Mouse (Mus musculus): ENCODE data around the gene Rnf149. TPM values are rescaled to one million over a fixed set of nuclear protein-coding genes. Genes with fewer than 3 reads are reported as not detected.
"Not testable (repeated sequence)": the region's sequence is repeated elsewhere in the genome, so short reads cannot be mapped to it uniquely, and the experiment has no call there.

The Rnf149 gene
- polyA plus RNA-seq, 1 experiment from 2014 or later: 30.3 TPM

DNA sequence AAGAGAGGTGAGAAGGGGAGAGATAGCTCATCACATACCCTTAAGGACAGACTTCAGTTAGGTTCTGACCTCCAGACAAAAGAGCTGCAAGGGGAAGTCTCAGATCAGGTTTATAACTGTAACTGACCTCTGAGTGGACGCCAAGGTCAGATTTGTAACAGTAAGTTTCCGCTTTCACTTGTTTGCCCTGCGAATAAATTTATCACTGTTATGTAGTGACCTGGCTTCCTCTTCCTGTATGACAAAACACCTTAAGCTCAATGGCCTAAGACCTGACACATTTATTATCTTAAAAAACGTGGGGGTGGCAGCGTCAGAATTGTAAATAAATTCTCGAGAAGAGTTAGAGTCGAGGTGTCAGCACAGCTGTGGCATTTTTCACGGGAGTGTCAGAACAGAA, 31.3 kb upstream of the Rnf149 start:
- Histone ChIP-seq H3K4me1 (ENCODE audit: control insufficient read depth, insufficient read depth, low read length) (no peaks in the 10 kb centered on the region), H3K36me3 (ENCODE audit: control insufficient read depth, insufficient read depth, low read length) (no peaks in the 10 kb centered on the region), H3K4me2 (ENCODE audit: low read depth, low read length) (no peak overlapping the region), H3K4me3 (ENCODE audit: low read depth, low read length) (no peak overlapping the region), H3K27me3 (ENCODE audit: control insufficient read depth, insufficient read depth, low read length) (no peaks in the 10 kb centered on the region), H3K27ac (ENCODE audit: low read depth, low read length) (no peak overlapping the region), H3K9ac (replicated peaks; ENCODE audit: low read depth, low read length) (no peak overlapping the region), H3K9me3 (ENCODE audit: control insufficient read depth, low read length) (no peaks in the 10 kb centered on the region)
- 66% methylated on average over 8 of the region's 8 CpGs for WGBS
- ATAC-seq (ENCODE audit: low read depth): no peak

DNA sequence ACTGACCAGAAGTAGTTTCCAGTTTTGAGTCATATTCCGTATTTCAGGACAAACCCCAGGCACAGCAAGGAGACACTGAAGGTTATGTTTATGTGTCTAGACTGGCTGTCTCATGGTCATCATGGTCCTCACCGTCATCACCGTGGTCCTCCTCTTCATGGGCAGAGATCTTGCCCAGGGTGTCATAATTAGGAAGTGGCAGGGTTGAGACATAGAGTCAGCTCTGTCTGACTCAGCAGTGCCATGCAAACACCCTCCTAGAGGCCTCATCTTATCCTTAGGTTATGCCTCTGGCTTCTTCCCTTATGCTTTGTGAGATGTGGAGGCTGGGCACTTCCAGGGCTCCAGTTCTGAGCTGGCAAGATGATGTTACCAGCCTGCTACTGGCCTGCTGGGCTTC, 25.3 kb upstream of the Rnf149 start:
- H3K27me3 ChIP-seq (ENCODE audit: control insufficient read depth, insufficient read depth, low read length): no peaks in the 10 kb centered on the region
- no peaks in the 10 kb centered on the region for H3K4me1 ChIP-seq (ENCODE audit: control insufficient read depth, insufficient read depth, low read length)
- H3K36me3 ChIP-seq (ENCODE audit: control insufficient read depth, insufficient read depth, low read length): no peaks in the 10 kb centered on the region
- 95% methylated on average over 3 of the region's 3 CpGs for WGBS
- H3K27ac ChIP-seq (ENCODE audit: low read depth, low read length): no peak overlapping the region
- no peaks in the 10 kb centered on the region for H3K9me3 ChIP-seq (ENCODE audit: control insufficient read depth, low read length)
- no peak for ATAC-seq (ENCODE audit: low read depth)
- no peak overlapping the region for H3K4me3 ChIP-seq (ENCODE audit: low read depth, low read length)
- H3K9ac ChIP-seq (replicated peaks; ENCODE audit: low read depth, low read length): no peak overlapping the region
- no peak overlapping the region for H3K4me2 ChIP-seq (ENCODE audit: low read depth, low read length)

DNA sequence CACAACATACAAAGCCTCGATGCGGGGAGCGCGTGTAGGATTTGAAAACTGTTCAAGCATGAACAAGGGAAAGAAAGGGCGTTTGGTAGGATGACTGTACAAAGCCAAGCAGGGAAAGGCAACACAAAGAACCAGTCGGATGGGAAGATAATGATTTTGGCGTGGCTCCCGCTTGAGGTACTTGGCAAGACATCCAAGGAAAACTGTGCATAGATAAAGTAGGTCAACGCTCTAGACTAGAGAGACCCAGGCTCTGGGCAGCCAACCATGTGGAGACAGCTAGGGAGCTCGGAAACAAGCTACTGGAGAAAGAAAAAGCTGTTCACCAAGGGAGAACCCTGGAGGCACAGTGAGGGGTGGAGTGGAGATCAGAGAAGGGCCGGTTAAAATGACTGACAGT, 21.5 kb upstream of the Rnf149 start:
- WGBS: 67% methylated on average over 11 of the region's 11 CpGs
- ATAC-seq (ENCODE audit: low read depth): no peak
- Histone ChIP-seq H3K9ac (replicated peaks; ENCODE audit: low read depth, low read length) (no peak overlapping the region), H3K36me3 (ENCODE audit: control insufficient read depth, insufficient read depth, low read length) (no peaks in the 10 kb centered on the region), H3K4me1 (ENCODE audit: control insufficient read depth, insufficient read depth, low read length) (no peaks in the 10 kb centered on the region), H3K4me2 (ENCODE audit: low read depth, low read length) (no peak overlapping the region), H3K27ac (ENCODE audit: low read depth, low read length) (no peak overlapping the region), H3K27me3 (ENCODE audit: control insufficient read depth, insufficient read depth, low read length) (no peaks in the 10 kb centered on the region), H3K4me3 (ENCODE audit: low read depth, low read length) (no peak overlapping the region), H3K9me3 (ENCODE audit: control insufficient read depth, low read length) (no peaks in the 10 kb centered on the region)

DNA sequence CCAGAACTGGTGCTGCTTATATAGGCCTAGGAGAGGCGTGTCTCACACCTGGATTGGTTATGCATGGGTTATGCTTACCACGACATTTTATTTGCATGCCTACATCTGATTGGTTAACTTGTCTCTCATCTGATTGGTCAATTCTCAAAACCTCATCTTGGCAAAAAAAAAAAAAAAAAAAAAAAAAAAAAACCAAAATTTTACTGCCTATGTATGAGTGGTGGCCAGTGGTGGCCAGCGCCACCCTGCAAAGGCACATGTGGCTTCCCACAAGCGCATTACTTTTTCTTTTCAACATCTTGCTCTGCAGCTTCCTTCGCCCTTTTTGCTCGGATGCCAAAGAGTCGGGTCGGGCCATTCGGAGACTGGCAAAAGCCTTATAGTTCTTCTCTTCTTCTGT, 19.9 kb upstream of the Rnf149 start:
- not testable (repeated sequence) for H3K9me3 ChIP-seq (ENCODE audit: control insufficient read depth, low read length); H3K27ac ChIP-seq (ENCODE audit: low read depth, low read length); H3K36me3 ChIP-seq (ENCODE audit: control insufficient read depth, insufficient read depth, low read length); H3K27me3 ChIP-seq (ENCODE audit: control insufficient read depth, insufficient read depth, low read length); H3K4me3 ChIP-seq (ENCODE audit: low read depth, low read length); H3K4me1 ChIP-seq (ENCODE audit: control insufficient read depth, insufficient read depth, low read length); H3K4me2 ChIP-seq (ENCODE audit: low read depth, low read length); H3K9ac ChIP-seq (replicated peaks; ENCODE audit: low read depth, low read length); ATAC-seq (ENCODE audit: low read depth)
- WGBS: 92% methylated on average over 9 of the region's 9 CpGs

DNA sequence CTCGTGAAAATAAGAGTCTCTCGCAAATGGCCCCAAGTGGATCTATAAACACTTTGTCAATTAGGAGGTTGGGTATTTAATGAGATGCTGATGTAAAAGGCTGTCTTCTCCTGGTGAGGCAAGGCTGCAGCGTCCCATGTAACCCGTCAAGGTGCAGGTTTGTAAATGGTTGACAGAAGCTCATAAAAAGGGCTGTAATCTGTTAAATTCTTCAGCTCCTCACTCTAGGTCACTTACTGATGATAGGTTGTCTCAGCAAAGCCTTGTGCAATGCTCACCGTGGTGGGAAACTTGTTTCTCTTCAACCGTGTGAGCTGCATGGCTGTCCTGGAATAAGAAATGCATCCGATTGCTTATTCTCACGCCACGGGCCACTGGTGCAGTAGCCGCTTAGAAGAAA, 16.6 kb upstream of the Rnf149 start:
- 70% methylated on average over 10 of the region's 10 CpGs for WGBS
- Histone ChIP-seq H3K4me2 (ENCODE audit: low read depth, low read length) (no peak overlapping the region), H3K9me3 (ENCODE audit: control insufficient read depth, low read length) (no peaks in the 10 kb centered on the region), H3K27me3 (ENCODE audit: control insufficient read depth, insufficient read depth, low read length) (no peaks in the 10 kb centered on the region), H3K36me3 (ENCODE audit: control insufficient read depth, insufficient read depth, low read length) (no peaks in the 10 kb centered on the region), H3K27ac (ENCODE audit: low read depth, low read length) (no peak overlapping the region), H3K9ac (replicated peaks; ENCODE audit: low read depth, low read length) (no peak overlapping the region), H3K4me1 (ENCODE audit: control insufficient read depth, insufficient read depth, low read length) (no peaks in the 10 kb centered on the region), H3K4me3 (ENCODE audit: low read depth, low read length) (no peak overlapping the region)
- no peak for ATAC-seq (ENCODE audit: low read depth)

DNA sequence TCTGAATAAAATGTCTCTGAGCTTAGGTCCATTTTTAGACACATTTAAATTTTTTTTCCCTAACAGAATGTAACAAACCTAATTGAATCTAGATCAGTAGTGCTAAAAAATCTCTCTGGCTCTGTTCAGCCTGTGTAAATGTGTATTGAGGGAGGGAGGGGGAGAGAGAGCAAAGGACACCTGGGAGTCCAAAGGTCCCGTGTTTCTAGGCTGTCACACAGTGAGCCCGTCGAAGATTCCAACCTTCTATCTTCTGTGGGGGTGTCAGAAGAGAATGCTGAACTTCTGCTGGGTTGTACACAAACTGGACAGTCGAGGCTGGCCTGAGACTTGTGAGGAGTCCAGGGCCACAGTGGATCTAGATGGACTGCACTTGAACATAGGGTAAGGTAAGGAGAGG, 14.9 kb upstream of the Rnf149 start:
- Histone ChIP-seq H3K27ac (ENCODE audit: low read depth, low read length) (no peak overlapping the region), H3K4me2 (ENCODE audit: low read depth, low read length) (no peak overlapping the region), H3K36me3 (ENCODE audit: control insufficient read depth, insufficient read depth, low read length) (no peaks in the 10 kb centered on the region), H3K27me3 (ENCODE audit: control insufficient read depth, insufficient read depth, low read length) (no peaks in the 10 kb centered on the region), H3K4me3 (ENCODE audit: low read depth, low read length) (no peak overlapping the region), H3K9me3 (ENCODE audit: control insufficient read depth, low read length) (no peaks in the 10 kb centered on the region), H3K4me1 (ENCODE audit: control insufficient read depth, insufficient read depth, low read length) (no peaks in the 10 kb centered on the region), H3K9ac (replicated peaks; ENCODE audit: low read depth, low read length) (no peak overlapping the region)
- no peak for ATAC-seq (ENCODE audit: low read depth)
- WGBS: 82% methylated on average over 4 of the region's 4 CpGs

DNA sequence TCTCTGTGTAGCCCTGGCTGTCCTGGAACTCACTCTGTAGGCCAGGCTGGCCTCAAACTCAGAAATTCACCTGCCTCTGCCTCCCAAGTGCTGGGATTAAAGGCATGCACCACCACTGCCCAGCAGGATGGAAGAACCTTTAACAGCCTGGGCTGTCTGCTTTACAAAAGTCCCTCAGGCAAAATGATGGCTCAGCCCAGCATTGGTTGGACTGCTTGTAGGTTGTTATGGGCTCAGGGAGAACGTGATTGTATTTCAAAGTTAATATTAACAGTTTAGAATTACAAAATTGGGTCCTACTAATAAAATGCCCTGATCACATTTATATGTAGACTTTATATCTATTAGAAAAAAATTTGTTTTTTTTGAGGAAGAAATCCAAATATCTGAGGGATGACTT, 14.4 kb upstream of the Rnf149 start:
- not testable (repeated sequence) for ATAC-seq (ENCODE audit: low read depth); H3K4me3 ChIP-seq (ENCODE audit: low read depth, low read length); H3K4me1 ChIP-seq (ENCODE audit: control insufficient read depth, insufficient read depth, low read length); H3K9me3 ChIP-seq (ENCODE audit: control insufficient read depth, low read length); H3K27ac ChIP-seq (ENCODE audit: low read depth, low read length); H3K36me3 ChIP-seq (ENCODE audit: control insufficient read depth, insufficient read depth, low read length); H3K27me3 ChIP-seq (ENCODE audit: control insufficient read depth, insufficient read depth, low read length); H3K9ac ChIP-seq (replicated peaks; ENCODE audit: low read depth, low read length); H3K4me2 ChIP-seq (ENCODE audit: low read depth, low read length)
- WGBS: 72% methylated on average over 1 of the region's 1 CpGs

DNA sequence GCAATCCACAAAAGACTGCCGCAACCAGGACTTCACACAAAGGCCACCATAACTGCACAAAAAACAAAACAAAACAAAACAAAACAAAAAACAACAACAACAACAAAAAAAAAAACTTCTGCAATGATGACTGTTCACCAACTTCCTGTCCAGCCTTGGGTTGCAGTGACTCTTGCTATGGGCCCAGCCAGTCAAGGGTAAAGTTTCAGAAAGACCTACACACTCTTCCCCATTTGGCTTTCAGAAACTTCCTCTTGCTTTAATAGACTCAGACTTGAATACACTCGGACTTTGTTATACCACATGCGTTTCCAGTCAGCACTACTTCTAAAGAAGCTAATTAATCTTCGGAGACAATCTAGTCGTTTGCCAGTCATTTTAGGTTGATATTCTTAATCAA, 13.0 kb upstream of the Rnf149 start:
- 79% methylated on average over 5 of the region's 5 CpGs for WGBS
- no peak for ATAC-seq (ENCODE audit: low read depth)
- no peak overlapping the region for H3K27ac ChIP-seq (ENCODE audit: low read depth, low read length)

DNA sequence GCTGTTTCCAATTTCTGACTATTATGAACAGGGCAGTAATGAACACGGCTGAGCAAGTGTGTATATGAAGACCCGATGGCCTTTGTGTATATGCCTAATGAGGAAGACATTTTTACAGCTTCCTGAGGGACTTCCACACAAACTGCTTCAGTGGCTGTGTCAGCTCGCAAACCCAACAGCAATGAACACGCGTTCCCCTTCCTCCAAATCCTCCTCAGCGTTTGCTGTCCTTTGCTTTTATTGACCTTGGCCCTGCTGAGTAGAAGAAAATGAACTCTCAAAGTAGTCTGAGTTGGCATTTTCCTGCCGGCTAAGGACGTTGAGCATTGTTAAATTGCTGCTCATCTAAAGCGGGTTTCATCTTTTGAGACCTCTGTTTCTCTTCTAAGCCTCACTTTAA, 8.2 kb upstream of the Rnf149 start:
- Histone ChIP-seq H3K9me3 (ENCODE audit: control insufficient read depth, low read length) (no peaks in the 10 kb centered on the region), H3K4me3 (ENCODE audit: low read depth, low read length) (no peak overlapping the region), H3K27me3 (ENCODE audit: control insufficient read depth, insufficient read depth, low read length) (no peaks in the 10 kb centered on the region), H3K36me3 (ENCODE audit: control insufficient read depth, insufficient read depth, low read length) (no peaks in the 10 kb centered on the region), H3K9ac (replicated peaks; ENCODE audit: low read depth, low read length) (no peak overlapping the region), H3K4me2 (ENCODE audit: low read depth, low read length) (no peak overlapping the region), H3K27ac (ENCODE audit: low read depth, low read length) (no peak overlapping the region), H3K4me1 (ENCODE audit: control insufficient read depth, insufficient read depth, low read length) (no peaks in the 10 kb centered on the region)
- WGBS: 81% methylated on average over 9 of the region's 9 CpGs
- ATAC-seq (ENCODE audit: low read depth): no peak

More for the DNA sequence above, 13.0 kb upstream of the Rnf149 start:
- no peak overlapping the region for H3K4me3 ChIP-seq (ENCODE audit: low read depth, low read length)
- H3K4me1 ChIP-seq (ENCODE audit: control insufficient read depth, insufficient read depth, low read length): no peaks in the 10 kb centered on the region
- H3K36me3 ChIP-seq (ENCODE audit: control insufficient read depth, insufficient read depth, low read length): no peaks in the 10 kb centered on the region
- H3K27me3 ChIP-seq (ENCODE audit: control insufficient read depth, insufficient read depth, low read length): no peaks in the 10 kb centered on the region
- H3K9me3 ChIP-seq (ENCODE audit: control insufficient read depth, low read length): no peaks in the 10 kb centered on the region
- no peak overlapping the region for H3K4me2 ChIP-seq (ENCODE audit: low read depth, low read length)
- no peak overlapping the region for H3K9ac ChIP-seq (replicated peaks; ENCODE audit: low read depth, low read length)

DNA sequence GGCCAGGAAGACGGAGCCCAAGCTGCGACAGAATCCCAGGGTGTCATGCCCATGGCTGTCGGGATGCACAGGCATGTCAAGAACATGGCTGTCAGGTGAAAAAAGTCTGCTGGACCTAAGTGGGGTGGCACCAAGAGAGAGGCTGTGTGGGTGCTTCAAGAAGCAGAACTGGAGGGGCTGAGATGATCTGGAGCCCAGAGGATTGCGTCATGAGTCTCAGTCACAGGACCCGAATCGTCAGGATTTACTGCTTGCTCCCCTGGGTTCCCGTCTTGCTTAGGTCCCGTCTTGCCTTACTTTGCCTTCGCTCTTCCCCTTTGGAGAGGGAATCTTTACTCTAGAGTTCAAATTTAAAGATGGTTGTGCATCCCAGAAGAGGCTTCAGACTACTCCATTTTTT, 6.0 kb upstream of the Rnf149 start:
- H3K4me2 ChIP-seq (ENCODE audit: low read depth, low read length): no peak overlapping the region
- no peak overlapping the region for H3K27ac ChIP-seq (ENCODE audit: low read depth, low read length)
- H3K4me1 ChIP-seq (ENCODE audit: control insufficient read depth, insufficient read depth, low read length): no peaks in the 10 kb centered on the region
- no peak for ATAC-seq (ENCODE audit: low read depth)
- H3K9ac ChIP-seq (replicated peaks; ENCODE audit: low read depth, low read length): no peak overlapping the region
- no peaks in the 10 kb centered on the region for H3K27me3 ChIP-seq (ENCODE audit: control insufficient read depth, insufficient read depth, low read length)
- no peak overlapping the region for H3K4me3 ChIP-seq (ENCODE audit: low read depth, low read length)
- H3K36me3 ChIP-seq (ENCODE audit: control insufficient read depth, insufficient read depth, low read length): no peaks in the 10 kb centered on the region
- H3K9me3 ChIP-seq (ENCODE audit: control insufficient read depth, low read length): no peaks in the 10 kb centered on the region
- WGBS: 83% methylated on average over 9 of the region's 9 CpGs

Data from neural tube, embryonic 14.5 days (tissue).